Mouse (Mus musculus) macrophage (primary cell): ENCODE results near the gene Magi2. TPM values are rescaled to one million over a fixed set of nuclear protein-coding genes. Genes with fewer than 3 reads are reported as not detected.
"Not testable (repeated sequence)": the region's sequence is repeated elsewhere in the genome, so short reads cannot be mapped to it uniquely, and the experiment has no call there.

Experiments used
- H3K27ac ChIP-seq: fragments of 350-480 bp; formaldehyde crosslinking; 2 replicates; pipeline ENCODE4 v1.9.0; 2021
- H3K36me3 ChIP-seq: fragments of 350-480 bp; formaldehyde crosslinking; 2 replicates; pipeline ENCODE4 v1.9.0; 2021; ENCODE audit errors: inconsistent target
- H3K4me3 ChIP-seq: fragments of 350-480 bp; formaldehyde crosslinking; 2 replicates; pipeline ENCODE4 v1.9.0; 2021; ENCODE audit errors: inconsistent target
- H3K79me2 ChIP-seq: fragments of 350-480 bp; formaldehyde crosslinking; 2 replicates; pipeline ENCODE4 v1.9.0; 2021; ENCODE audit errors: inconsistent target
- WGBS: methylation state at CpG from one replicate; pipeline ENCODE4 v1.1.7; 2026; ENCODE audit warnings: inconsistent platforms; ENCODE audit not compliant: missing documents; 5-methylcytosine and 5-hydroxymethylcytosine counted together
- polyA plus RNA-seq: library from polyadenylated mRNA; stranded (reverse); fragments of 250-400 nt; gene quantifications from 3 replicates; pipeline ENCODE4 v1.2.4, GENCODE M21; 2018; ENCODE audit warnings: inconsistent platforms

Magi2 gene
- polyA plus RNA-seq, 1 experiment from 2014 or later: 0.43 TPM

DNA sequence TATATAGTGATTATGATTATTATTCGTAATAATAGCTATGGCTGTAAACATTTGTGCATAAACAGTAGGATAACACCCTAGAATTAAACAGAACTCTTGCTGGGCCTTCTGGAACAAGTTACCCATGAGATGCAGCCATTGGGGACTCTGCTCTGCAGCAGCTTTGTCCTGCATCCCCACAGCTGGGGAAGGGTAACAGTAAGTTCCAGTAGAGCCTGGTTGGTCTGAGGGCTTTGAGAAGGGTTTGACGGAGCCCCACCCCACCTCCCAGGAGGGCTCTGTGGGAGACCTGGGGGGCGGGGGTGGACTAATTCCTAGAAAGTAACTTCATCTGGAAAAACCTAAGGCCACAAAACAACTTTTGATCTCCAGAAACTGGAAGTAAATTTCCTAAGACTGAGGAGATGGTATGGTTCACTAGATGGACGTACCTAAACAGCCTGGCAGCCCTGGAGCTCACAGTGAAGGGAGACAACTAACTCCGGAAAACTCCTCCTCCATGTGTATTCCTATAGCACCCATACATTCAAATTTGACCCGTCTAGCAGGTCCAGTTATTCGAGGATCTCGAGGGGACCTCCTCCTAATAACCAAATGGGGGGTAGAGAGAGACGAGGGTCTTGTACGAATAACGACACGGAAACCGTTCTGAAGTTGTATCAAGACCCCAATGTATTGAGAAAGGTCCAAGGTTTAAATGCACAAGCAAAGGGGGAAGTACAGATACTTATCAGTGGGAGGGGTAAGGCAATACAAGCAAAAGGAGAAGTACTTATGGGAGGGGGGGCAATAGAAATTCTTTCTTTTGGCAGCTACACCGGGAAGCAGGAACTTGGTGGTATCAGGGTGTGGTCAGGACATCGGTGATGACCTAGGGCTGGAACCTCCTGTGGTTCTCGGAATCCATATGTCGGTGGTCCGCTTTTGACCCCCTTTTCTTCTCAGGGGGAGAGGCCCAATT, 1479.8 kb downstream of the Magi2 start:
- H3K27ac ChIP-seq, H3K79me2 ChIP-seq, H3K4me3 ChIP-seq, H3K36me3 ChIP-seq: not testable (repeated sequence)
- 91% methylated on average over 8 of the region's 18 CpGs for WGBS

- not testable (repeated sequence) for H3K27ac ChIP-seq, H3K36me3 ChIP-seq, H3K79me2 ChIP-seq, H3K4me3 ChIP-seq
- WGBS: 90% methylated on average over 6 of the region's 6 CpGs
Measured at GRCm38 (mm10) chr5:20710845-20711244, 1484.0 kb downstream of the Magi2 start.

DNA sequence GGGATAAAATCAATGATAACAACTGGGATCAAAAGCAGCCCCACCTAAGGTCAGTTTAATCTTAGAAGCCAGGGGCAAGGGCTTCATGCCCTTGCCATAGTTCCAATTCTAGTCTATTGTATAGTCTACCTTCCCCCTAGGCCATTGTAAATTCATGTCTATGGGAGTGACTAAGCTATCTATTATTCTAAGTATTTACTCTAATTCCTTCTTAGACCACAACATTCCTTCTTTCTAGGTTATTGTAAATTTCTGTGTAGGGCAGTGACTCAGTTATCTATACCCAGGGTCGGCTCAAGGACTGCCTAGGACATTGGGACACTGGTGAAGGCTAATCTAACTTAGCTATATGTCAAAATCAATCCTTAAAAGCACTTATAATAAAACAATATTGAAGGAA, 1487.8 kb downstream of the Magi2 start:
- not testable (repeated sequence) for H3K36me3 ChIP-seq, H3K79me2 ChIP-seq, H3K27ac ChIP-seq, H3K4me3 ChIP-seq
- 93% methylated on average over 1 of the region's 1 CpGs for WGBS

GRCm38 (mm10) chr5:20715980-20716379, 1489.1 kb downstream of the Magi2 start:
- not testable (repeated sequence) for H3K36me3 ChIP-seq, H3K4me3 ChIP-seq, H3K79me2 ChIP-seq, H3K27ac ChIP-seq
- 94% methylated on average over 6 of the region's 6 CpGs for WGBS

DNA sequence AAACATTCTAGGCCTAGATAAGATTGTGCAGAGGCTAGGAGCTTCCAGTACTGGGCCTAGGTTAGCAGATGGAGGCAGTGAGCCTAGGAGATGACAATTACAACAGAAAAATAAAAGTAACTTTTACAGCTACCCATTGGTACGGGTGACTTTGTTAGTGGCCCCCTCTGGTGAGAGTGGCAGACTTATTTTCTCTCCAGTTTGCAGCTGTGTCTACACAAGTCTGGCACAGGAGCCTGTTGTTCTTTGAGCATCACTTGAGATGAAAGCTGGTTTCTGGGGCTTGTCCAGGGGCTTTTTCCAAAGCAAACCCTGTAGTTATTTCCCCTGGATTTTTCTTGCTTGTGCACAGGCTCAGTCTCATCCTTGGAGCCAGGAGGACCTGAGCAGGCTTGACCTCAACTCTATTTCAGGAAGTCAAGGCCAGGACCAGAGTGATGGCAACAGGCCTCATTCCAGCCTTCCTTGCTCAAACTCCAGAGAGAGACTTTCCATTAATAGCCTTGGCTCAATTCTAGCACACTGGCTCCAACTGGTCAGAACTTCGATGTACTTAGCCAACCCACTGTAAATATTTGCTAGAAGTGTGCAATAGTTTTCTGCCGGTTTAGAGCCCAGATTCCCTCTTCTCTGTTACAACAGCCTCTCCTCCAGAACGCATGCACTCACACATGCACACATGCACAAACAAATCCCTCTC, 1493.5 kb downstream of the Magi2 start:
- Histone ChIP-seq H3K36me3 (no peaks in the 10 kb centered on the region), H3K4me3 (no peak overlapping the region), H3K79me2 (no peaks in the 10 kb centered on the region), H3K27ac (no peak overlapping the region)
- 95% methylated on average over 4 of the region's 4 CpGs for WGBS

DNA sequence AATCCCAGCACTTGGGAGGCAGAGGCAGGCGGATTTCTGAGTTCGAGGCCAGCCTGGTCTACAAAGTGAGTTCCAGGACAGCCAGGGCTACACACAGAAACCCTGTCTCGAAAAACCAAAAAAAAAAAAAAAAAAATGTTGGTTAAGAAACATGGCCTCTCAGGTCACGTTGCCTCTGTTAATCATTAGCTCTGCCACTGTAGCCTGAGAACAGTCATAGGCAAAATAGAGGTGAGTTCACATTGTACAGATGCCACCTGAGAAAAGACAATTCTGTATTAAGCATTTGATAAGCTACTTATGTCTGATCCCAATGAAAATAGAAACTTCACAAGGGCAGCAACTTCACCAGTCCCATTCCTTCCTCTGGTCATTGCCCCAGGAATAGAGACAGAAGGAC, 1496.4 kb downstream of the Magi2 start:
- H3K27ac ChIP-seq, H3K36me3 ChIP-seq, H3K79me2 ChIP-seq, H3K4me3 ChIP-seq: not testable (repeated sequence)
- WGBS: 83% methylated on average over 1 of the region's 4 CpGs

DNA sequence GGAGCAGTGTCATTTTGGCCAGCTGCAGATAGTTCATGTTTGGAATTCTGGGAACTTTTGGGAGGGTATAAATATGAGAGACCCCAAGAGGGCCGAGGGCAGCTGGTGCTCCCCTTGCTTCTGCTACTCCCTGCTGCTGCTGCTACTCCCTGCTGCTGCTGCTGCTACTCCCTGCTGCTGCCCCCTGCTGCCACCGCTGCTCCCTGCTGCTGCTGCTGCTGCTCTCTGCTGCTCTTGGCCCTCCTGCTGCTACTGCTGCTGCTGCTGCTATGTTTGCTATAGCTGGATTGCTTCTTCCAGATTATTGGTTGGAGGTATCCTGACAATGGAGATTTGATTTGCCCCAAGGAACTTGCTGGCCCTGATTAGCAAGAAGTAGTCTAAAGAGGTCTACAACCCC, 1512.0 kb downstream of the Magi2 start:
- WGBS: 79% methylated on average over 2 of the region's 2 CpGs
- H3K4me3 ChIP-seq: no peak overlapping the region
- no peak overlapping the region for H3K27ac ChIP-seq
- H3K79me2 ChIP-seq: no peaks in the 10 kb centered on the region
- H3K36me3 ChIP-seq: no peaks in the 10 kb centered on the region

GRCm38 (mm10) chr5:20741193-20741592, 1514.4 kb downstream of the Magi2 start:
- no peak overlapping the region for H3K27ac ChIP-seq
- no peaks in the 10 kb centered on the region for H3K79me2 ChIP-seq
- no peak overlapping the region for H3K4me3 ChIP-seq
- 95% methylated on average over 6 of the region's 6 CpGs for WGBS
- H3K36me3 ChIP-seq: no peaks in the 10 kb centered on the region

GRCm38 (mm10) chr5:20741936-20742335, 1515.1 kb downstream of the Magi2 start:
- H3K79me2 ChIP-seq: no peaks in the 10 kb centered on the region
- no peaks in the 10 kb centered on the region for H3K36me3 ChIP-seq
- WGBS: 93% methylated on average over 8 of the region's 8 CpGs
- H3K27ac ChIP-seq: no peak overlapping the region
- H3K4me3 ChIP-seq: no peak overlapping the region

GRCm38 (mm10) chr5:20748142-20748541, 1521.3 kb downstream of the Magi2 start:
- Histone ChIP-seq H3K27ac (no peak overlapping the region), H3K36me3 (no peaks in the 10 kb centered on the region), H3K79me2 (no peaks in the 10 kb centered on the region), H3K4me3 (no peak overlapping the region)
- WGBS: 95% methylated on average over 4 of the region's 4 CpGs

GRCm38 (mm10) chr5:20748856-20749255, 1522.0 kb downstream of the Magi2 start:
- H3K27ac ChIP-seq: no peak overlapping the region
- WGBS: 98% methylated on average over 8 of the region's 8 CpGs
- H3K79me2 ChIP-seq: no peaks in the 10 kb centered on the region
- no peaks in the 10 kb centered on the region for H3K36me3 ChIP-seq
- H3K4me3 ChIP-seq: no peak overlapping the region

GRCm38 (mm10) chr5:20749535-20749934, 1522.7 kb downstream of the Magi2 start:
- 2% methylated on average over 3 of the region's 3 CpGs for WGBS
- Histone ChIP-seq H3K27ac (no peak overlapping the region), H3K79me2 (no peaks in the 10 kb centered on the region), H3K36me3 (no peaks in the 10 kb centered on the region), H3K4me3 (no peak overlapping the region)

DNA sequence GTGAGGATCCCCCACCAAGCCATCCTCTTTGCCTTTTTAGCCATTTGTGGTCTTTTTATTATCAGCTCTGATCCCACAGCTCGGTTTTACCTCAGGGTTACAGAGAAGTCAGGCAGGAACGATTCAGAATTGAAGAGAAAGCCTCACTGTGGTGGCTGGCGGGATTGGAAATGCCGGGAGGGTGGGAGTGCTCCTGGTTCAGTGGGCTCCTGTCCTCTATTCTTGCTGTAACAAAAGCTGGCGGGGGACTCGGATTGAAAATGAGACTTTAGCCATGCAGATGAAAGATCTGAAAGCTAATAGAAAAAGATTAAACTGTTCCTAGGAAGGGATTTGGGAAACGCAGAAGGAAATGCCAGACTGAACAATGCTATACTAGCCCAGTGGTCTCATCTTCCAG, 1524.2 kb downstream of the Magi2 start:
- Histone ChIP-seq H3K36me3 (no peaks in the 10 kb centered on the region), H3K27ac (no peak overlapping the region), H3K79me2 (no peaks in the 10 kb centered on the region), H3K4me3 (no peak overlapping the region)
- WGBS: 94% methylated on average over 7 of the region's 7 CpGs

GRCm38 (mm10) chr5:20751696-20752095, 1524.9 kb downstream of the Magi2 start:
- no peaks in the 10 kb centered on the region for H3K79me2 ChIP-seq
- H3K27ac ChIP-seq: no peak overlapping the region
- no peak overlapping the region for H3K4me3 ChIP-seq
- 93% methylated on average over 7 of the region's 7 CpGs for WGBS
- H3K36me3 ChIP-seq: no peaks in the 10 kb centered on the region

DNA sequence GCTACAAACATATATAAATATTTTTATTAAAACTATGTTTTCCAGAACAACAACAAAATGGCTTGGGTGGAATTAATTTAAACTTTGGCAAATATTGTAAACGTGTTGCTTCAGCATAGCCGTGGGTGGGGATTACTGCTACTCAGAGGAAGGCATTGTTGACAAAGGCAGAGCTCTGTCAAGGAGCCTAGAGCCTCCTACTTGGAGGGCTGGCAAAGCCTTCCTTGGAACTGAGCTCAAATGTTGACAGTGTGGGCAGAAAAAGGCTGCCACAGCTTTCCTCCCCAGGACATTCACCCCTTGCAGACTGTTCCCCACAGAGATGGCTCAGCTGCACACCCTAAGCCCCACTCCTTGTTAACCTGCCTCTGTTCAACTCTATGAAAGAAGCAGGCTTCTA, 1526.3 kb downstream of the Magi2 start:
- H3K36me3 ChIP-seq: no peaks in the 10 kb centered on the region
- no peak overlapping the region for H3K4me3 ChIP-seq
- WGBS: 96% methylated on average over 2 of the region's 2 CpGs
- H3K27ac ChIP-seq: no peak overlapping the region
- H3K79me2 ChIP-seq: no peaks in the 10 kb centered on the region
